Mouse (Mus musculus): ENCODE data around the gene Gsdma2. TPM values are rescaled to one million over a fixed set of nuclear protein-coding genes. Genes with fewer than 3 reads are reported as not detected.

Gene Gsdma2
- total and polyA plus RNA-seq, 2 experiments from 2014 or later = not detected

DNA sequence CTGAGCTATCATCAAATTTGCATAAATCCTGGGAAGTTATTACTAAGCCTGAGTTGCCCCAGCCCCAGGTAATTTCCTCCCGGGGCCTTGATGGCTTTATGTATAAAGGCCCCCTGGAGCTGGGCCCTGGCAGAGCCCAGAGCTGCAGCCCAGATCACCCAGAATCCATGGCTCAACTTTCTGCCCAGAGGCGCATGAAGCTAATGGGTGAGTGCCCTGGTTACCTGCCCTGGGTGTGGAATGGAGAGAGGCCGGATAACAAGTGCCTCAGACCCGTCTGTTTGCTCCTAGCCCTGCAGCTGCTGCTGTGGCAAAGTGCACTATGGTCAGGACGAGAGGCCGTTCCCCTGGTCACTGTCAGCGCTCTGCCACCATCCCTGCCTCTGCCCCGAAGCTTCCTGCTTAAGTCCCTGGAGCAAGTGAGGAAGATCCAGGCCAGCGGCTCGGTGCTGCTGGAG lies 54.7 kb downstream of the Gsdma2 start, which contains the start of gene Csf3:
TSS of gene Csf3 (plus strand) at position 51 of the 458 bp plus-strand sequence.
- no peak for ATAC-seq (ENCODE audit: insufficient read depth, low read depth)
- no peak for TF ChIP-seq CTCF (IDR thresholded peaks at IDR 0.05; ENCODE audit: low read depth)
- no peak for TF ChIP-seq EP300 (IDR thresholded peaks at IDR 0.05; ENCODE audit: low read depth)

DNA sequence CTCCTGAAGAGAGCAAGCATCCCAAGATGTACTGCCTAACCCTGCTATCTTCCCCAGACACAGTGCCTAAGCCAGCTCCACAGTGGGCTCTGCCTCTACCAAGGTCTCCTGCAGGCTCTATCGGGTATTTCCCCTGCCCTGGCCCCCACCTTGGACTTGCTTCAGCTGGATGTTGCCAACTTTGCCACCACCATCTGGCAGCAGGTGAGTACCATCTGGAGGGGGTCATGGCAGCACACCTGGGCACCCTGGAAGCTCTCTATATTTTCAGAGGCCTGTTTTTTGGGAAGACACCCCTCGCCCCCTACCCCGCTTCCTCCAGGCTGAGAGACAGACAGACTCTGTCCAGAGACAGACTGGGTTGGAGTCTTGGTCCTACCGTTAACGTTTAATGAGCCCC lies 55.8 kb downstream of the Gsdma2 start:
- TF ChIP-seq CTCF (IDR thresholded peaks at IDR 0.05; ENCODE audit: low read depth) = no peak
- no peak for TF ChIP-seq EP300 (IDR thresholded peaks at IDR 0.05; ENCODE audit: low read depth)

More for the DNA sequence above, 54.7 kb downstream of the Gsdma2 start, which contains the start of gene Csf3:
- no peak within 1 kb of the TSS for H3K4me3 ChIP-seq (ENCODE audit: low read depth, low read length)
- no peaks in the 10 kb centered on the region for H3K4me1 ChIP-seq (ENCODE audit: control insufficient read depth, insufficient read depth)
- H3K27ac ChIP-seq (ENCODE audit: low read depth) = no peak within 1 kb of the TSS
- H3K9me3 ChIP-seq (replicated peaks; ENCODE audit: control insufficient read depth, low read length) = no peaks in the 10 kb centered on the region
- no peak for DNase-seq (ENCODE audit: low spot score)
- H3K9ac ChIP-seq (replicated peaks; ENCODE audit: low read depth, low read length) = no peak within 1 kb of the TSS
- 49% methylated on average over 10 of the region's 10 CpGs for WGBS
- H3K4me2 ChIP-seq (ENCODE audit: low read depth, low read length) = no peak within 1 kb of the TSS
- H3K27me3 ChIP-seq (ENCODE audit: control insufficient read depth, insufficient read depth, low read length) = no peaks in the 10 kb centered on the region
- peaks cover 25% of the 10 kb centered on the region for H3K36me3 ChIP-seq (replicated peaks; ENCODE audit: control insufficient read depth, insufficient read depth, low read length)

GRCm38 (mm10) chr11:98705021-98705420 lies 58.5 kb downstream of the Gsdma2 start:
- Histone ChIP-seq H3K27ac (ENCODE audit: low read depth) (no peak overlapping the region), H3K4me3 (ENCODE audit: low read depth, low read length) (no peak overlapping the region), H3K9me3 (replicated peaks; ENCODE audit: control insufficient read depth, low read length) (no peaks in the 10 kb centered on the region), H3K27me3 (ENCODE audit: control insufficient read depth, insufficient read depth, low read length) (no peaks in the 10 kb centered on the region), H3K4me2 (ENCODE audit: low read depth, low read length) (no peak overlapping the region), H3K4me1 (ENCODE audit: control insufficient read depth, insufficient read depth) (peaks cover 18% of the 10 kb centered on the region), H3K36me3 (replicated peaks; ENCODE audit: control insufficient read depth, insufficient read depth, low read length) (peaks cover 39% of the 10 kb centered on the region), H3K9ac (replicated peaks; ENCODE audit: low read depth, low read length) (no peak overlapping the region)
- ATAC-seq (ENCODE audit: insufficient read depth, low read depth) (no peak), DNase-seq (ENCODE audit: low spot score) (no peak)
- no peak for TF ChIP-seq CTCF (IDR thresholded peaks at IDR 0.05; ENCODE audit: low read depth)
- TF ChIP-seq EP300 (IDR thresholded peaks at IDR 0.05; ENCODE audit: low read depth) = no peak
- 89% methylated on average over 10 of the region's 10 CpGs for WGBS

More for the DNA sequence above, 55.8 kb downstream of the Gsdma2 start:
- Histone ChIP-seq H3K9ac (replicated peaks; ENCODE audit: low read depth, low read length) (no peak overlapping the region), H3K27ac (ENCODE audit: low read depth) (no peak overlapping the region), H3K27me3 (ENCODE audit: control insufficient read depth, insufficient read depth, low read length) (no peaks in the 10 kb centered on the region), H3K9me3 (replicated peaks; ENCODE audit: control insufficient read depth, low read length) (no peaks in the 10 kb centered on the region), H3K4me1 (ENCODE audit: control insufficient read depth, insufficient read depth) (no peaks in the 10 kb centered on the region), H3K4me2 (ENCODE audit: low read depth, low read length) (no peak overlapping the region), H3K36me3 (replicated peaks; ENCODE audit: control insufficient read depth, insufficient read depth, low read length) (peaks cover 35% of the 10 kb centered on the region), H3K4me3 (ENCODE audit: low read depth, low read length) (no peak overlapping the region)
- no peak for DNase-seq (ENCODE audit: low spot score)
- WGBS = 68% methylated on average over 5 of the region's 5 CpGs
- no peak for ATAC-seq (ENCODE audit: insufficient read depth, low read depth)

Other genes starting within 250 kb of the Gsdma2 start
- gene Pgap3, start 246.3 kb upstream of the Gsdma2 start, total RNA-seq (2014; rRNA removed; ENCODE audit: low replicate concordance) = 35.7 and 46.0 TPM in 2 replicates
- gene Pgap3, start 246.3 kb upstream of the Gsdma2 start, polyA plus RNA-seq (2015; fragmentation: Nextera tagmentation; extraction: Ambion mirVana) = 15.9 and 18.2 TPM in 2 replicates
- gene Erbb2, start 234.3 kb upstream of the Gsdma2 start, total RNA-seq (2014; rRNA removed; ENCODE audit: low replicate concordance) = 23.2 and 31.4 TPM in 2 replicates
- gene Erbb2, start 234.3 kb upstream of the Gsdma2 start, polyA plus RNA-seq (2015; fragmentation: Nextera tagmentation; extraction: Ambion mirVana) = 15.5 and 16.8 TPM in 2 replicates
- 20.6 and 26.5 TPM in 2 replicates for gene Mien1, start 207.8 kb upstream of the Gsdma2 start, total RNA-seq (2014; rRNA removed; ENCODE audit: low replicate concordance)
- 104 and 113 TPM in 2 replicates for gene Mien1, start 207.8 kb upstream of the Gsdma2 start, polyA plus RNA-seq (2015; fragmentation: Nextera tagmentation; extraction: Ambion mirVana)
- gene Grb7, start 200.4 kb upstream of the Gsdma2 start, total RNA-seq (2014; rRNA removed; ENCODE audit: low replicate concordance) = 0.92 and 0.93 TPM in 2 replicates
- gene Grb7, start 200.4 kb upstream of the Gsdma2 start, polyA plus RNA-seq (2015; fragmentation: Nextera tagmentation; extraction: Ambion mirVana) = 0.15 and 0.23 TPM in 2 replicates
- 8.3 TPM in 1 of 2 replicates, not detected in the other for gene Ikzf3, start 100.7 kb upstream of the Gsdma2 start, total RNA-seq (2014; rRNA removed; ENCODE audit: low replicate concordance)
- gene Ikzf3, start 100.7 kb upstream of the Gsdma2 start, polyA plus RNA-seq (2015; fragmentation: Nextera tagmentation; extraction: Ambion mirVana) = 0.15 TPM in 1 of 2 replicates, not detected in the other
- gene Zpbp2, start 95.7 kb upstream of the Gsdma2 start, total RNA-seq (2014; rRNA removed; ENCODE audit: low replicate concordance) = not detected in 2 replicates
- gene Zpbp2, start 95.7 kb upstream of the Gsdma2 start, polyA plus RNA-seq (2015; fragmentation: Nextera tagmentation; extraction: Ambion mirVana) = 0.14 and 0.23 TPM in 2 replicates
- 36.1 and 44.8 TPM in 2 replicates for gene Ormdl3, start 59.4 kb upstream of the Gsdma2 start, total RNA-seq (2014; rRNA removed; ENCODE audit: low replicate concordance)
- gene Ormdl3, start 59.4 kb upstream of the Gsdma2 start, polyA plus RNA-seq (2015; fragmentation: Nextera tagmentation; extraction: Ambion mirVana) = 49.4 and 50.2 TPM in 2 replicates
- gene Lrrc3c, start 48.5 kb upstream of the Gsdma2 start, total RNA-seq (2014; rRNA removed; ENCODE audit: low replicate concordance) = not detected in 2 replicates
- not detected in 2 replicates for gene Lrrc3c, start 48.5 kb upstream of the Gsdma2 start, polyA plus RNA-seq (2015; fragmentation: Nextera tagmentation; extraction: Ambion mirVana)
- 0.15 and 0.19 TPM in 2 replicates for gene Gm12355, start 21.1 kb upstream of the Gsdma2 start, total RNA-seq (2014; rRNA removed; ENCODE audit: low replicate concordance)
- gene Gm12355, start 21.1 kb upstream of the Gsdma2 start, polyA plus RNA-seq (2015; fragmentation: Nextera tagmentation; extraction: Ambion mirVana) = 0.23 and 0.26 TPM in 2 replicates
- gene Gsdma3, start 20.4 kb upstream of the Gsdma2 start, total RNA-seq (2014; rRNA removed; ENCODE audit: low replicate concordance) = not detected in 2 replicates
- gene Gsdma3, start 20.4 kb upstream of the Gsdma2 start, polyA plus RNA-seq (2015; fragmentation: Nextera tagmentation; extraction: Ambion mirVana) = not detected in 2 replicates
- not detected in 2 replicates for gene Gsdma, start 17.6 kb downstream of the Gsdma2 start, total RNA-seq (2014; rRNA removed; ENCODE audit: low replicate concordance)
- not detected in 2 replicates for gene Gsdma, start 17.6 kb downstream of the Gsdma2 start, polyA plus RNA-seq (2015; fragmentation: Nextera tagmentation; extraction: Ambion mirVana)
- gene Psmd3, start 35.8 kb downstream of the Gsdma2 start, total RNA-seq (2014; rRNA removed; ENCODE audit: low replicate concordance) = 96.4 and 130 TPM in 2 replicates
- gene Psmd3, start 35.8 kb downstream of the Gsdma2 start, polyA plus RNA-seq (2015; fragmentation: Nextera tagmentation; extraction: Ambion mirVana) = 134 and 147 TPM in 2 replicates
- gene Csf3, start 54.5 kb downstream of the Gsdma2 start, total RNA-seq (2014; rRNA removed; ENCODE audit: low replicate concordance) = 0.23 TPM in 1 of 2 replicates, not detected in the other
- not detected in 2 replicates for gene Csf3, start 54.5 kb downstream of the Gsdma2 start, polyA plus RNA-seq (2015; fragmentation: Nextera tagmentation; extraction: Ambion mirVana)
- gene Med24, start 82.7 kb downstream of the Gsdma2 start, total RNA-seq (2014; rRNA removed; ENCODE audit: low replicate concordance) = 39.9 and 48.0 TPM in 2 replicates
- 21.9 and 23.3 TPM in 2 replicates for gene Med24, start 82.7 kb downstream of the Gsdma2 start, polyA plus RNA-seq (2015; fragmentation: Nextera tagmentation; extraction: Ambion mirVana)
- gene Thra, start 93.9 kb downstream of the Gsdma2 start, total RNA-seq (2014; rRNA removed; ENCODE audit: low replicate concordance) = 188 and 234 TPM in 2 replicates
- gene Thra, start 93.9 kb downstream of the Gsdma2 start, polyA plus RNA-seq (2015; fragmentation: Nextera tagmentation; extraction: Ambion mirVana) = 40.8 and 44.0 TPM in 2 replicates
- gene Nr1d1, start 128.6 kb downstream of the Gsdma2 start, total RNA-seq (2014; rRNA removed; ENCODE audit: low replicate concordance) = 21.0 and 24.3 TPM in 2 replicates
- 10.2 and 10.7 TPM in 2 replicates for gene Nr1d1, start 128.6 kb downstream of the Gsdma2 start, polyA plus RNA-seq (2015; fragmentation: Nextera tagmentation; extraction: Ambion mirVana)
- 47.4 and 54.6 TPM in 2 replicates for gene Msl1, start 148.8 kb downstream of the Gsdma2 start, total RNA-seq (2014; rRNA removed; ENCODE audit: low replicate concordance)
- 11.3 and 12.6 TPM in 2 replicates for gene Msl1, start 148.8 kb downstream of the Gsdma2 start, polyA plus RNA-seq (2015; fragmentation: Nextera tagmentation; extraction: Ambion mirVana)
- 6.8 and 9.7 TPM in 2 replicates for gene Casc3, start 158.1 kb downstream of the Gsdma2 start, total RNA-seq (2014; rRNA removed; ENCODE audit: low replicate concordance)
- gene Casc3, start 158.1 kb downstream of the Gsdma2 start, polyA plus RNA-seq (2015; fragmentation: Nextera tagmentation; extraction: Ambion mirVana) = 11.6 and 11.9 TPM in 2 replicates
- 0.77 and 0.80 TPM in 2 replicates for gene Rapgefl1, start 190.0 kb downstream of the Gsdma2 start, total RNA-seq (2014; rRNA removed; ENCODE audit: low replicate concordance)
- 0.41 and 0.55 TPM in 2 replicates for gene Rapgefl1, start 190.0 kb downstream of the Gsdma2 start, polyA plus RNA-seq (2015; fragmentation: Nextera tagmentation; extraction: Ambion mirVana)
- gene Wipf2, start 216.9 kb downstream of the Gsdma2 start, total RNA-seq (2014; rRNA removed; ENCODE audit: low replicate concordance) = 3.4 and 6.2 TPM in 2 replicates
- gene Wipf2, start 216.9 kb downstream of the Gsdma2 start, polyA plus RNA-seq (2015; fragmentation: Nextera tagmentation; extraction: Ambion mirVana) = 1.5 and 1.8 TPM in 2 replicates